Mouse (Mus musculus) ES-E14 (cell line): ENCODE measurements around the gene Gm11037. TPM values are rescaled to one million over a fixed set of nuclear protein-coding genes. Genes with fewer than 3 reads are reported as not detected.

Experiments used
- DNase-seq: peaks from one replicate; pipeline ENCODE4 v3.0.0-alpha.2; 2013; ENCODE audit warnings: low read depth, low spot score
- H3K27ac ChIP-seq: 2 replicates; pipeline ENCODE4 v1.5.1; 2012; ENCODE audit warnings: low read depth, mild to moderate bottlenecking, low read length, moderate library complexity, mixed read lengths; ENCODE audit not compliant: poor library complexity, insufficient read depth, severe bottlenecking
- H3K36me3 ChIP-seq: 2 replicates; pipeline ENCODE4 v1.6.1; 2012; ENCODE audit warnings: mild to moderate bottlenecking, low read length, moderate library complexity, mixed read lengths; ENCODE audit not compliant: control insufficient read depth, poor library complexity, insufficient read depth, severe bottlenecking
- H3K4me1 ChIP-seq, 2 experiments: fragments of 150-350 bp in 1 of 2; sonication (generic) in 1 of 2; 2 replicates each; pipeline ENCODE4 v1.6.1; 2012; ENCODE audit warnings: low read length in 2 of 2, mild to moderate bottlenecking in 1 of 2, mixed read lengths in 1 of 2; ENCODE audit not compliant: control insufficient read depth in 2 of 2, insufficient read depth in 2 of 2, poor library complexity in 1 of 2
- H3K4me3 ChIP-seq, 2 experiments: fragments of 150-350 bp in 1 of 2; sonication (generic) in 1 of 2; 2 replicates each; pipeline ENCODE4 v1.5.1; 2012; ENCODE audit warnings: low read length in 2 of 2, low read depth in 1 of 2, mild to moderate bottlenecking in 1 of 2, mixed read lengths in 1 of 2; ENCODE audit not compliant: insufficient read depth in 1 of 2, poor library complexity in 1 of 2, severe bottlenecking in 1 of 2
- H3K9ac ChIP-seq: 2 replicates; pipeline ENCODE4 v1.6.1; 2012; ENCODE audit warnings: low read depth, mild to moderate bottlenecking, low read length, mixed read lengths; ENCODE audit not compliant: poor library complexity, insufficient read depth, severe bottlenecking
- H3K9me3 ChIP-seq: fragments of 150-350 bp; sonication (generic); 2 replicates; pipeline ENCODE4 v1.6.1; 2012; ENCODE audit warnings: low read depth, mild to moderate bottlenecking, low read length; ENCODE audit not compliant: control insufficient read depth, insufficient read depth
- CHD2 ChIP-seq: IDR thresholded peaks from 2 replicates; pipeline ENCODE4 v1.6.1; 2014; ENCODE audit warnings: mild to moderate bottlenecking, low read depth, low read length, inconsistent platforms
- HCFC1 ChIP-seq: IDR thresholded peaks from 2 replicates; pipeline ENCODE4 v1.6.1; 2012; ENCODE audit warnings: low read length, inconsistent platforms, borderline replicate concordance; ENCODE audit not compliant: insufficient read depth
- MAFK ChIP-seq: IDR thresholded peaks from 2 replicates; pipeline ENCODE4 v1.6.1; 2014; ENCODE audit warnings: mild to moderate bottlenecking, low read depth, low read length, inconsistent platforms; ENCODE audit not compliant: insufficient read depth
- ZC3H11A ChIP-seq: IDR thresholded peaks from 2 replicates; pipeline ENCODE4 v1.6.1; 2012; ENCODE audit warnings: low read depth, mild to moderate bottlenecking, inconsistent platforms, low read length, borderline replicate concordance
- ZNF384 ChIP-seq: IDR thresholded peaks from 2 replicates; pipeline ENCODE4 v1.6.1; 2012; ENCODE audit warnings: low read depth, low read length, inconsistent platforms
- in situ Hi-C, 2 experiments: fragments of 600-800 bp; cut with MboI; formaldehyde crosslinking; loops; one replicate each; pipeline ENCODE4 v1.15.1; 2025; ENCODE audit warnings: low sequenced_read_pairs in 2 of 2, inconsistent platforms in 1 of 2; ENCODE audit not compliant: unreplicated experiment in 2 of 2
- total RNA-seq: library from RNA; depleted of rRNA; stranded (reverse); fragments of 300-350 nt; gene quantifications from 2 replicates; pipeline ENCODE4 v1.2.3, GENCODE M21; 2012

Gene Gm11037
- total RNA-seq, 1 experiment: not detected

- H3K9ac ChIP-seq: no peak overlapping the region
- no peaks in the 10 kb centered on the region for H3K4me1 ChIP-seq
- H3K9me3 ChIP-seq: no peaks in the 10 kb centered on the region
- no peak overlapping the region for H3K4me3 ChIP-seq
- H3K27ac ChIP-seq: no peak overlapping the region
- DNase-seq: no peak
- TF ChIP-seq HCFC1 (no peak), CHD2 (no peak), ZC3H11A (no peak), MAFK (no peak), ZNF384 (no peak)
- no peaks in the 10 kb centered on the region for H3K36me3 ChIP-seq
- in situ Hi-C loops: no loop called here
Measured at GRCm38 (mm10) chr2:131089634-131090033, 43.7 kb upstream of the Gm11037 start.

- in situ Hi-C loops: no loop called here
- TF ChIP-seq ZNF384: no peak
- no peak for TF ChIP-seq CHD2
- no peak for TF ChIP-seq HCFC1
- no peak for TF ChIP-seq MAFK
- TF ChIP-seq ZC3H11A: no peak
- H3K4me1 ChIP-seq: 0 out of 4 replicates have a peak, but pooled peaks cover 0 to under 1% of the 10 kb centered on the region in 2 experiments
- H3K36me3 ChIP-seq: no peaks in the 10 kb centered on the region
- H3K27ac ChIP-seq: no peak overlapping the region
- DNase-seq: no peak
- no peak overlapping the region for H3K9ac ChIP-seq
- no peak overlapping the region for H3K4me3 ChIP-seq
- no peaks in the 10 kb centered on the region for H3K9me3 ChIP-seq
Measured at GRCm38 (mm10) chr2:131090852-131091251, 42.4 kb upstream of the Gm11037 start.

GRCm38 (mm10) chr2:131093577-131093976 is 39.7 kb upstream of the Gm11037 start:
- no peak overlapping the region for H3K4me3 ChIP-seq
- no peak for DNase-seq
- no peak overlapping the region for H3K9ac ChIP-seq
- TF ChIP-seq ZC3H11A (no peak), MAFK (no peak), CHD2 (no peak), ZNF384 (no peak), HCFC1 (no peak)
- no peaks in the 10 kb centered on the region for H3K9me3 ChIP-seq
- H3K36me3 ChIP-seq: no peaks in the 10 kb centered on the region
- no peak overlapping the region for H3K27ac ChIP-seq
- peaks cover 8 to 10% of the 10 kb centered on the region in 2 experiments for H3K4me1 ChIP-seq
- in situ Hi-C loops: no loop called here

- DNase-seq: peak; percentile 66
- Histone ChIP-seq H3K27ac (no peak overlapping the region; the same call in 1 of the 2 replicates), H3K9ac (no peak overlapping the region), H3K4me1 (peaks cover 8 to 10% of the 10 kb centered on the region in 2 experiments), H3K36me3 (no peaks in the 10 kb centered on the region), H3K9me3 (no peaks in the 10 kb centered on the region), H3K4me3 (no peak overlapping the region)
- in situ Hi-C loops: no loop called here
- peak; percentile 87 for TF ChIP-seq ZC3H11A
- no peak for TF ChIP-seq ZNF384
Measured at GRCm38 (mm10) chr2:131094823-131095222, 38.5 kb upstream of the Gm11037 start.

- H3K36me3 ChIP-seq: no peaks in the 10 kb centered on the region
- peak; percentile 75 for DNase-seq
- peak overlapping the region; percentile 95 for H3K27ac ChIP-seq
- in situ Hi-C loops: no loop called here
- peaks cover 8 to 10% of the 10 kb centered on the region in 2 experiments for H3K4me1 ChIP-seq
- peak overlapping the region; percentile 57 to 61 for H3K4me3 ChIP-seq
- TF ChIP-seq MAFK (peak; percentile 61; the same call in 1 of the 2 replicates), CHD2 (no peak), ZNF384 (no peak), ZC3H11A (no peak)
- peak overlapping the region; percentile 52 for H3K9ac ChIP-seq
- no peaks in the 10 kb centered on the region for H3K9me3 ChIP-seq
Measured at GRCm38 (mm10) chr2:131096101-131096795, 37.0 kb upstream of the Gm11037 start.
